Mouse (Mus musculus) lung, postnatal 36 days (tissue): ENCODE results near the gene Olfr1329.
"Not testable (repeated sequence)": the region's sequence is repeated elsewhere in the genome, so short reads cannot be mapped to it uniquely, and the experiment has no call there.

ENCODE experiments used
- DNase-seq: peaks from one replicate; pipeline ENCODE4 v3.0.0; 2022; ENCODE audit warnings: mixed read lengths

Olfr1329 gene

DNA sequence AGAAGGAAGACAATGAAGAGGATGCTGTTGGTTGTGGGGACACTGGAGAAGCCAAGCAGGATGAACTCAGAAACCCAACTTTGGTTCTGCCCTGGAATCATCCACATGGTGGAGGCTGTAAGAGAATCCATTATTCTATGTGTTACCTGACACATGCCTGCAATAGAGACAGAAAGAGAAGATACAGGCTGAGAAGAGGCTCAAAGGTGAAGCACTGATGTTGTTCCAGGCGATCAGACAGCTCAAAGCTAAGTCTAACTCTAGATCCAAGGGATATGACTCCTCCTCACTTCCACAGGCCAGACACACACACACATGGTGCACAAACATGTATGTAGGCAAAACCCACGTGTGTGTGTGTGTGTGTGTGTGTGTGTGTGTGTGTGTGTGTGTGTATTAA is at the start of gene Olfr1329:
TSS of gene Olfr1329 (minus strand) at position 101 of the 400 bp plus-strand sequence.
- not testable (repeated sequence) for DNase-seq

DNA sequence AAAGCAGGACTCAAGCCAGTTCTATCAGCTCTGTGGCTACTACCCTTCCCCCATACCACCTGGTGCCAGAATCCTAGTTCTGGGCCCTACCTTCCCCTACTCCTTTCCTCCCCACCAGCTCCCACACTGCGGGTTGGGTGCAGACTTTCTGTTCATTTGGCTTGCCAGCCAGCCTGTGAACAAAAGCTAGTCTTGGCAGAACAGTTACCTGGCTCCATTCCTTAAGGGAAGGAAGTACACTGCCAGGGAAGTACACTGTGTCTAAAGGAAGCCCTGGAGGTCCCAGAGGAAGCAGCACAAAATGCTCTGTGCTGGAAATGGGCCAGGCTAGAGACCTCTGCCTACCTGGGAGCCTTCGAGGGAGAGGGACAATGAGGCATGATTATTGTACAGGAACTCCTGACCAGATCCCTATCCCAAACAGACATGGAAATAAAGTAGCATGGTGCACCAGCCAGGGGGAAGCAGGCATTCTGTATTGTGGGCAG is 43.9 kb upstream of the Olfr1329 start, which contains the start of gene Lao1:
TSS of gene Lao1 (plus strand) at position 438 of the 488 bp plus-strand sequence.
- DNase-seq = peak; percentile 66

DNA sequence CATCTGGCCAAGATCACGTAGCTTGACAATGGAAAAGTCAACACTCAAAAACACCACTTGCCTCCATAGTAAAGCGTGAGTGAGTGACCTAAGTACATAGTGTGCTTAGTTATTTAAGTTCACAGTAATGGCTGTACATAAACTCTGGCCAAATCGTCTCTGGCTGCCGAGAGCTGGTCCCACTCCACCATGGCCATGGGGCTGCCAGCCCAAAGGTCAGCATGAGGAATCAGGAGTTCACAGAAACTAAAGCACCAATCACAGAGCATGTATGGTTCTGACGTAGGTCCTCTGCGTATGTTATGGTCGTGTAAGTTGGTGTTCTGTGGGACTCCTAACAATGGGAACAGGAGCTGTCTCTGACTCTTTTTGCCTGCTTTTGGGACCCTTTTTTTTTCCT is 41.5 kb upstream of the Olfr1329 start:
- no peak for DNase-seq

DNA sequence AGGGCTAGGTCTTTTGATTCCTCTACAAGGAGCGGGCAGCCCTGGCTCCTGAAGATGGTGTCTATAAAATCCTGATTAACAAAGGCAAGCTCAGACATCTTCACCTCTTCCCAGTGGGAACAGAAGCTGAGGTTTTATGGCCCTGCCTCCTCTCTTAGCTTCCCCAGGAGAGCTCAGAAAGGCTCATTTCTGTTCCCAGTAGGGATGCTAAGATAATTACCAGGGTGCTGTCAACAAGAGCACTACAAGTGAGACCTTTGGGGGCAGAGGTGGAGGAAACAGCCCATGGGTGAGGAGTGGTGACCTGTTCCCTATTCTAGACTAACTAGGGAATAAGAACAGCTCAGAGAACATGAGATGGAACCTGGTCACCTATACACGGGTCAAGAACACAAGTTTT is 21.2 kb upstream of the Olfr1329 start, which contains the start of gene Olfr1328:
TSS of gene Olfr1328 (minus strand) at position 101 of the 400 bp plus-strand sequence.
- no peak for DNase-seq

DNA sequence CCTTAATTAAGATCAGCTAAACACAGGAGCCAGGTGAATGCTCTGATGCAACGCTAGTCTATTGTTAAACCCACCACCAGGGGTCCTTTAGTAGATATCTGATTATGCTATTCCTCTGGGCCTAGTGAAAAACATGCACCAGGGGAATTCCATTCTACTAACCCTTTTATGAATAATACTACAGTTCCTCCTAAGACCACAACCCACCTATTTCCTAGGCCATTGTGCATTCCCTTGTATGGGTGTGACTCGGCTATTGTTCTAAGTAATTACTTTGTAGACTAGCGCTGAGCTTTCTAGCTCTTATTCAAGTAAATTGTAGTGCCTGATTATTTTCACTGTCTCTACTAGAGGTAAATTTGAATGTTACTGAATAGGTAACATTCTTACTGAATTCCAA is 14.1 kb upstream of the Olfr1329 start:
- not testable (repeated sequence) for DNase-seq

DNA sequence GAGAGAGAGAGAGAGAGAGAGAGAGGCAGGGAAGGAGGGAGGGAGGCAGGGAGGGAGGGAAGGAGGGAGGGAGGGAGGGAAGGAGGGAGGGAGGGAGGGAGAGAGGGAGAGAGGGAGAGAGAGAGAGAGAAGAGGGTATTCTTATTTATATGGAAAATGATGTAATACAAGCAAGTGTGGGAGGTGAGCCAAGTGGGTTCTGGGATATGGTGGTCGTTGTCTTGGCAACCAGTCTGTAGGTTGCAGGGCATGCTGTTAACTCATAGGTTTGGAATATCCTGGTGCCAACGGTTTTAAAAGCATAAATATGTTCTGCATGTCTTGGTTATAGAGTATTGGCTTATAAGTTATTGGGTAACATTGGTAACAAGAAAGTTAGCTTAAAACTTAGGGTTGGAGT is 15.3 kb downstream of the Olfr1329 start:
- DNase-seq = no peak

DNA sequence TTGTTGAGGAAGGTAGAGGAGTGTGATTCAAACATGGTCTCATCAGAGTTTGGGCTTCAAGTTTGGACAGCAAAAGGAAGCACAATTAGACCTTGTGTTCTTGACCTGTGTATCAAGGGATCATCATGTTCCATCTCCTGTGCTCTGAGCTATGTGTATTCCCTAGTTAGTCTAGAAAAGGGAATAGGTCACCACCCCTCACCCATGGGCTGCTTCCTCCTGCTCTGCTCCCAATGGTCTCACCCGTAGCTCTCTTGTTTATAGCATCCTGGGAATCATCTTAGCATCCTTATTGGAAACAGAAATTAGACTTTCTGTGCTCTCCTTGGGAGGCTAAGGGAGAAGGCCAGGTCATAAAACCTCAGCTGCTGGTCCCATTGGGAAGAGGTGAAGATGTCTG is 29.0 kb downstream of the Olfr1329 start, which contains the start of gene Olfr1330:
TSS of gene Olfr1330 (plus strand) at position 301 of the 400 bp plus-strand sequence.
- no peak for DNase-seq

DNA sequence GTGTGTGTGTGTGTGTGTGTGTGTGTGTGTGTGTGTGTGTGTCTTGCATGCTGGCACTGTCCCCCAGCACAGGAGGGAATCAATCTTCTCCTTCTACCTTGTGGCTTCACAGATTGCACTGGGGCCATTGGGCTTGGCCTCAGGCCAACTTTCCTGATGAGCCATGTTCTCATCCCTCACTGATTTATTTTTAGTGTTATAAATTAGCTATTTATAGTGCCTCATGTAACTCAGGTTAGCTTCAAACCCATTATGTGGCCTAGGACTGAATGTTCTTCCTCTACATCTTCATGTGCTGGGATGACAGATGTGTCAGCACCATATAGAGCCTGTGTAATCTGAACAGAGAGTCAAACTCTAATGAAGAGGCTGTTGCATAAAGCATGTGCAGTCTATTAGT is 49.7 kb downstream of the Olfr1329 start:
- DNase-seq = no peak
